Mouse (Mus musculus) kidney, adult 10 weeks (tissue): ENCODE results near the gene Nudt10. TPM values are rescaled to one million over a fixed set of nuclear protein-coding genes. Genes with fewer than 3 reads are reported as not detected.

Experiments
- polyA plus RNA-seq: library from polyadenylated mRNA; stranded (reverse); fragments of 350-450 nt; fragmentation: Illumina TruSeq; extraction: RNeasy Lipid Tissue Mini Kit (QIAGEN cat#74804); gene quantifications from one replicate; pipeline ENCODE4 v1.2.3, GENCODE M21; 2014; ENCODE audit warnings: low read depth, low replicate concordance

The Nudt10 gene
- polyA plus RNA-seq: 6.5 TPM

DNA sequence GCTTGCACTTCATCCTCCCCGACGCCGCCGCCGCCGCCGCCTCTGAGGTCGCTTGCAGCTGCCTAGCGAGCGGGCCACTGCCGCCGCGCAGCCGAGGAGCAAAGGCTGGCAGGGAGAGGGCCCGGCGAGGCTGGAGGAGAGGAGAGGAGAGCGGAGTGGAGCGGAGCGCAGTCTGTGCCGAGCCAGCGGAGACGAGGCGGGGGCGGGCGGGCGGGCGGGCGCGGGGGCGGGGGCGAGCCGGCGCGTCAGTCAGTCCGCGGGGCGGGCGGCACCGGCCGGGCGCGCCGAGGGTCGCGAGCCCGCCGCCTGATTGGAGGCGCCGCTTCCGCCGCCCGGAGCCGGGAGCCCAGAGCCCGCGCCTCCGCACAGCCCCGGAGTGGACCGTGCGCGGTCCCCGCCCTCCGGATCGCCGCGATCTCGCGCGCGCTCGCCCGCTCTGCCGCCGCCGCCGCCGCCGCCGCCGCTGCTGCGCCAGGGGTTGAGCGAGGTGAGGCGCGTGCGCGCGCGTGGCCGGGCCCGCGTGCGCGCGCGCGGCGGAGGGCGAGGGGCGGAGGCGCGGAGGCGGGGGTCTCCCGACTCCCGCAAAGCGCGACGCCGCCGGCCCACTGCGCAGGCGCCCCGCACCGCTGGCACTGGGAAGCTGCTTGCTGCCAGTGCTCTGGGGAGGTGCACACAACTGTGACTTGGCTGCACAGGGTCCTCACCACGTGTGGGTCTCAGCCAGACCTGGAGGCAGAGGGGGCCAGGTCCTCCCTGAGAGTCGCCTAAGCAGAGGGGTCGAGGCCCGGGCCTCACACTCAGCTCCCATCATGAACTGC lies at the start of gene Nudt10:
Nudt10 (minus strand) TSS at position 193 of the 818 bp plus-strand sequence.

Other genes starting within 250 kb of the Nudt10 start
- 6.1 TPM for gene Nudt11, start 125.6 kb downstream of the Nudt10 start, polyA plus RNA-seq
- gene AU022751, start 89.6 kb downstream of the Nudt10 start, polyA plus RNA-seq: not detected
- 1.6 TPM for gene Bmp15, start 147.7 kb upstream of the Nudt10 start, polyA plus RNA-seq
- 42.9 TPM for gene Shroom4, start 226.8 kb upstream of the Nudt10 start, polyA plus RNA-seq